Mouse (Mus musculus): ENCODE data around the gene Olfr1425. TPM values are rescaled to one million over a fixed set of nuclear protein-coding genes. Genes with fewer than 3 reads are reported as not detected.
"Not testable (repeated sequence)": the region's sequence is repeated elsewhere in the genome, so short reads cannot be mapped to it uniquely, and the experiment has no call there.

The Olfr1425 gene
- polyA plus RNA-seq (2014; fragmentation: Nextera tagmentation; extraction: Ambion mirVana): not detected in 2 replicates

DNA sequence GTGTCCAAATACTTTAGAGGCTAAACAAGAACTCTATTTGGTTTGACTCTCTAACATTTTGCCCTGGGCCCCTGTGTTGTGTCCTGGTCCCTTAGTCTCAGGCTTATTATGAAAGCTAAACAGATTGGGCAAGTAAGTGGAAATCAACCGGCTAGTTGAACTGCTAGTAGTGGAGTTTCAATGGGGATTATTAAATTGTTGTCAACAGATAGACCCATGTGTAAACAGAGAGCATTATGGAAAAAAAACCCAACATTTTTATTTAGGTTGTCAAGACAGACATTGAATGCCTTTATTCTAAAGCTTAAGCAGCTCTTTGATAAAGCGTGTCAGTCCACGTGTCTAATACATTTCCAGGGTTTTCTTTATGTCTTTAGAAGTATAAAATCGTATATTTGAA is at the start of gene Olfr1425:
Gene Olfr1425 (minus strand): TSS at position 101 of the 400 bp plus-strand sequence.
- not testable (repeated sequence) for DNase-seq; H3K36me3 ChIP-seq (ENCODE audit: control insufficient read depth, insufficient read depth, low read length); H3K4me2 ChIP-seq (ENCODE audit: low read length); H3K9me3 ChIP-seq (ENCODE audit: control insufficient read depth, low read length); H3K4me1 ChIP-seq (ENCODE audit: control insufficient read depth, insufficient read depth, low read length); H3K4me3 ChIP-seq (replicated peaks; ENCODE audit: low read depth, low read length); H3K27me3 ChIP-seq (ENCODE audit: control insufficient read depth, insufficient read depth, low read length); H3K27ac ChIP-seq (replicated peaks; ENCODE audit: low read depth, low read length); H3K9ac ChIP-seq (replicated peaks; ENCODE audit: low read length); ATAC-seq (ENCODE audit: low FRiP score, low TSS enrichment)
- whole genome bisulfite sequencing: 79% methylated on average over 4 of the region's 4 CpGs

DNA sequence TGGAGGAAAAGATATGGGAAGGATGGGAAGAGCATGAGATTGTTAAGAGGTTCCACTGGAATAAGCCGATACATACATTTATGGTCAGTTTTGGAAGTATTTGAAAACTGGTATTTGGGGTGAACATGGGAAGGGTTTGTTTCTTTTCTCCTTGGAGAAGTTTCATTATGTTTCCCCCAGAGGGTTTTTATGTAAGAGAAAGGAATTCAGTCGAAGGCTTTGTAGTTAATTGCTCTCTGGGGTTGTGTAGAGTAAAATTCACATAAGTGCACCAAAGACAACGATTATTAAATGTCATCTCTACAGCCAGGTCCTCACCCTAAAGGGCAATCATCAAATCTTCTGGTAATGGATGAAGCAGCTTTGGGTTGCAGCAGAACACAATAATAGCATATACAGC is 45.6 kb upstream of the Olfr1425 start, which contains the start of gene Olfr76:
Gene Olfr76 (minus strand): TSS at position 101 of the 400 bp plus-strand sequence.
- Histone ChIP-seq H3K36me3 (ENCODE audit: control insufficient read depth, insufficient read depth, low read length) (no peaks in the 10 kb centered on the region), H3K27ac (replicated peaks; ENCODE audit: low read depth, low read length) (no peak within 1 kb of the TSS), H3K9ac (replicated peaks; ENCODE audit: low read length) (no peak within 1 kb of the TSS), H3K4me3 (replicated peaks; ENCODE audit: low read depth, low read length) (no peak within 1 kb of the TSS), H3K4me2 (ENCODE audit: low read length) (no peak within 1 kb of the TSS), H3K4me1 (ENCODE audit: control insufficient read depth, insufficient read depth, low read length) (no peaks in the 10 kb centered on the region), H3K9me3 (ENCODE audit: control insufficient read depth, low read length) (no peaks in the 10 kb centered on the region), H3K27me3 (ENCODE audit: control insufficient read depth, insufficient read depth, low read length) (no peaks in the 10 kb centered on the region)
- DNase-seq (no peak), ATAC-seq (ENCODE audit: low FRiP score, low TSS enrichment) (no peak)
- 85% methylated on average over 3 of the region's 3 CpGs for WGBS

DNA sequence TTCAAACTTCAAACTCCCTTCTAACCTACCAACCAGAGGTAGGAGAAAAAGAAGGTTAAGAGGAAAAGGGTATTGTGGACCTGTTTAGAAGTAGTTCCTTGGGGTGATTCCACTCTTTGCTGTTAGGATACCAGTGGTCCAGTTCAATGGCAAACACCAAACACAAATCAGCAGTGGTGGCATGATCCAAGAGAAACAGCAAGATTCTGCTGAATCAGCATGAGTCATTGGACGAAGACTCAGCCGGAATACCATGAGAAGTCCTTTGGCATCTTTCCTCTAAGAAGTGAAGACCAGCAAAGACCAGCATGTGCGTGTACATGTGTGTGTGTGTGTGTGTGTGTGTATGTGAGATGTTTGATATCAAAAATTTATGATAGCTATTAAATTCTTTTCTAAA is 38.9 kb upstream of the Olfr1425 start:
- DNase-seq (no peak), ATAC-seq (ENCODE audit: low FRiP score, low TSS enrichment) (no peak)
- H3K9ac ChIP-seq (replicated peaks; ENCODE audit: low read length): no peak overlapping the region
- WGBS: 86% methylated on average over 3 of the region's 3 CpGs
- no peak overlapping the region for H3K4me3 ChIP-seq (replicated peaks; ENCODE audit: low read depth, low read length)
- H3K36me3 ChIP-seq (ENCODE audit: control insufficient read depth, insufficient read depth, low read length): no peaks in the 10 kb centered on the region
- no peaks in the 10 kb centered on the region for H3K4me1 ChIP-seq (ENCODE audit: control insufficient read depth, insufficient read depth, low read length)
- H3K9me3 ChIP-seq (ENCODE audit: control insufficient read depth, low read length): no peaks in the 10 kb centered on the region
- no peak overlapping the region for H3K27ac ChIP-seq (replicated peaks; ENCODE audit: low read depth, low read length)
- no peak overlapping the region for H3K4me2 ChIP-seq (ENCODE audit: low read length)
- H3K27me3 ChIP-seq (ENCODE audit: control insufficient read depth, insufficient read depth, low read length): no peaks in the 10 kb centered on the region

GRCm38 (mm10) chr19:12115797-12116196 is 38.3 kb upstream of the Olfr1425 start, which contains the start of gene Olfr1428:
Gene Olfr1428 (minus strand): TSS chr19:12115897.
- Histone ChIP-seq H3K27me3 (ENCODE audit: control insufficient read depth, insufficient read depth, low read length) (no peaks in the 10 kb centered on the region), H3K9me3 (ENCODE audit: control insufficient read depth, low read length) (no peaks in the 10 kb centered on the region), H3K36me3 (ENCODE audit: control insufficient read depth, insufficient read depth, low read length) (no peaks in the 10 kb centered on the region), H3K4me1 (ENCODE audit: control insufficient read depth, insufficient read depth, low read length) (no peaks in the 10 kb centered on the region), H3K4me2 (ENCODE audit: low read length) (no peak within 1 kb of the TSS), H3K9ac (replicated peaks; ENCODE audit: low read length) (no peak within 1 kb of the TSS), H3K4me3 (replicated peaks; ENCODE audit: low read depth, low read length) (no peak within 1 kb of the TSS), H3K27ac (replicated peaks; ENCODE audit: low read depth, low read length) (no peak within 1 kb of the TSS)
- WGBS: 78% methylated on average over 1 of the region's 1 CpGs
- no peak for ATAC-seq (ENCODE audit: low FRiP score, low TSS enrichment)
- DNase-seq: no peak

DNA sequence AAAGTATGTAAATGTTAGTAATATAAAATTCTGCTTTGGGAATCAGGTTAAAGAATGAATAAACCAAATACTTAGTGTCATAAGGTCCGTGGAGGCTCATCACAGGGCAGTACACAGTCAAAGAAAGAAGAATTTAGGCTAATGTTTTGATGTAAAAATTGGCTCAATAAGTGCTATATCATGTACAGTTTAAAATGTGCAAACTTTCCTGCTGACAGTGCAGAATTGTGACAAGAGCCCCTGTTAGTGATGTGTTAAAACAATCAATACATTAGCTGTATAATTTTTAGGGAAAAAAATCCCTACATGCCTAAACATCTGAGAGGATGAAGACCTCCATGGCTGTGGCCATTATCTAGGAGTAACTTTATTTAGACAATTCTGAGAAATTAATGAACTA is 36.3 kb upstream of the Olfr1425 start:
- WGBS: 64% methylated on average over 1 of the region's 1 CpGs
- Histone ChIP-seq H3K4me2 (ENCODE audit: low read length) (no peak overlapping the region), H3K36me3 (ENCODE audit: control insufficient read depth, insufficient read depth, low read length) (no peaks in the 10 kb centered on the region), H3K9me3 (ENCODE audit: control insufficient read depth, low read length) (no peaks in the 10 kb centered on the region), H3K27ac (replicated peaks; ENCODE audit: low read depth, low read length) (no peak overlapping the region), H3K4me1 (ENCODE audit: control insufficient read depth, insufficient read depth, low read length) (no peaks in the 10 kb centered on the region), H3K27me3 (ENCODE audit: control insufficient read depth, insufficient read depth, low read length) (no peaks in the 10 kb centered on the region), H3K9ac (replicated peaks; ENCODE audit: low read length) (no peak overlapping the region), H3K4me3 (replicated peaks; ENCODE audit: low read depth, low read length) (no peak overlapping the region)
- DNase-seq (no peak), ATAC-seq (ENCODE audit: low FRiP score, low TSS enrichment) (no peak)

- Histone ChIP-seq H3K36me3 (ENCODE audit: control insufficient read depth, insufficient read depth, low read length) (no peaks in the 10 kb centered on the region), H3K9me3 (ENCODE audit: control insufficient read depth, low read length) (no peaks in the 10 kb centered on the region), H3K27me3 (ENCODE audit: control insufficient read depth, insufficient read depth, low read length) (no peaks in the 10 kb centered on the region), H3K4me1 (ENCODE audit: control insufficient read depth, insufficient read depth, low read length) (no peaks in the 10 kb centered on the region), H3K4me2 (ENCODE audit: low read length) (no peak overlapping the region), H3K27ac (replicated peaks; ENCODE audit: low read depth, low read length) (no peak overlapping the region), H3K4me3 (replicated peaks; ENCODE audit: low read depth, low read length) (no peak overlapping the region), H3K9ac (replicated peaks; ENCODE audit: low read length) (no peak overlapping the region)
- DNase-seq (no peak), ATAC-seq (ENCODE audit: low FRiP score, low TSS enrichment) (no peak)
- WGBS: 76% methylated on average over 1 of the region's 1 CpGs
Observed at GRCm38 (mm10) chr19:12104541-12104940, 27.0 kb upstream of the Olfr1425 start.

DNA sequence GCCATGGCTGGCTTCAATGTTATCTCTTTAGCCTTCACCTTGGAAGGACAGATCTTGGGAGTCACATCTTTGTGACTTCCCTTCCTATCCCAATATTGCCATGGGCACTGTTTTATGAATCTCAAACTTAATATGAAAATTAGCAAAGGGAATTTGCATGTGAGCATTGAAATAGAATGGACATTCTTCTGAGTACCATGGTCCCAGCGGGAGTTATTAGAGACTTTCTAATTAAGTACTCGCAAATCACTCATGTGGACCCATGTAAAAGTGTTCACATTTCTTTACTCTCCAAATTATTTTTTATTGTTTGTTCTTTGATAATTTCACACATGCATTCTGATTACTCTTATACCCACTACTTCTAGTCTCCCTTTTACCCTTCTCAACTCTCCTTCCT is 25.7 kb upstream of the Olfr1425 start, which contains the start of gene Olfr1427:
Gene Olfr1427 (minus strand): TSS at position 101 of the 400 bp plus-strand sequence.
- no peak within 1 kb of the TSS for H3K4me2 ChIP-seq (ENCODE audit: low read length)
- no peak for ATAC-seq (ENCODE audit: low FRiP score, low TSS enrichment)
- H3K36me3 ChIP-seq (ENCODE audit: control insufficient read depth, insufficient read depth, low read length): no peaks in the 10 kb centered on the region
- WGBS: 99% methylated on average over 2 of the region's 2 CpGs
- H3K4me1 ChIP-seq (ENCODE audit: control insufficient read depth, insufficient read depth, low read length): no peaks in the 10 kb centered on the region
- no peaks in the 10 kb centered on the region for H3K27me3 ChIP-seq (ENCODE audit: control insufficient read depth, insufficient read depth, low read length)
- DNase-seq: no peak
- no peaks in the 10 kb centered on the region for H3K9me3 ChIP-seq (ENCODE audit: control insufficient read depth, low read length)
- H3K27ac ChIP-seq (replicated peaks; ENCODE audit: low read depth, low read length): no peak within 1 kb of the TSS
- H3K4me3 ChIP-seq (replicated peaks; ENCODE audit: low read depth, low read length): no peak within 1 kb of the TSS
- no peak within 1 kb of the TSS for H3K9ac ChIP-seq (replicated peaks; ENCODE audit: low read length)

- DNase-seq (no peak), ATAC-seq (ENCODE audit: low FRiP score, low TSS enrichment) (no peak)
- WGBS: 80% methylated on average over 1 of the region's 1 CpGs
- no peaks in the 10 kb centered on the region for H3K27me3 ChIP-seq (ENCODE audit: control insufficient read depth, insufficient read depth, low read length)
- H3K9ac ChIP-seq (replicated peaks; ENCODE audit: low read length): no peak within 1 kb of the TSS
- H3K9me3 ChIP-seq (ENCODE audit: control insufficient read depth, low read length): no peaks in the 10 kb centered on the region
- no peak within 1 kb of the TSS for H3K4me2 ChIP-seq (ENCODE audit: low read length)
- no peaks in the 10 kb centered on the region for H3K4me1 ChIP-seq (ENCODE audit: control insufficient read depth, insufficient read depth, low read length)
- no peaks in the 10 kb centered on the region for H3K36me3 ChIP-seq (ENCODE audit: control insufficient read depth, insufficient read depth, low read length)
- H3K27ac ChIP-seq (replicated peaks; ENCODE audit: low read depth, low read length): no peak within 1 kb of the TSS
- no peak within 1 kb of the TSS for H3K4me3 ChIP-seq (replicated peaks; ENCODE audit: low read depth, low read length)
Observed at GRCm38 (mm10) chr19:12091913-12092312, 14.4 kb upstream of the Olfr1425 start, which contains the start of gene Olfr1426. Gene Olfr1426 (minus strand): TSS chr19:12092013.

- not testable (repeated sequence) for H3K27ac ChIP-seq (replicated peaks; ENCODE audit: low read depth, low read length); H3K4me1 ChIP-seq (ENCODE audit: control insufficient read depth, insufficient read depth, low read length); H3K9ac ChIP-seq (replicated peaks; ENCODE audit: low read length); ATAC-seq (ENCODE audit: low FRiP score, low TSS enrichment); H3K36me3 ChIP-seq (ENCODE audit: control insufficient read depth, insufficient read depth, low read length); H3K9me3 ChIP-seq (ENCODE audit: control insufficient read depth, low read length); H3K27me3 ChIP-seq (ENCODE audit: control insufficient read depth, insufficient read depth, low read length); DNase-seq; H3K4me3 ChIP-seq (replicated peaks; ENCODE audit: low read depth, low read length); H3K4me2 ChIP-seq (ENCODE audit: low read length)
- WGBS: 91% methylated on average over 1 of the region's 1 CpGs
Observed at GRCm38 (mm10) chr19:12069546-12069945, 8.0 kb downstream of the Olfr1425 start.

Measured in midbrain, embryonic 14.5 days (tissue).